Mouse (Mus musculus) lung, postnatal 4 days (tissue): ENCODE data around the gene Hsd3b1.
"Not testable (repeated sequence)": the region's sequence is repeated elsewhere in the genome, so short reads cannot be mapped to it uniquely, and the experiment has no call there.

Experiments
- DNase-seq, 2 experiments: peaks; one replicate each; pipeline ENCODE4 v3.0.0; 2021

Hsd3b1 gene

DNA sequence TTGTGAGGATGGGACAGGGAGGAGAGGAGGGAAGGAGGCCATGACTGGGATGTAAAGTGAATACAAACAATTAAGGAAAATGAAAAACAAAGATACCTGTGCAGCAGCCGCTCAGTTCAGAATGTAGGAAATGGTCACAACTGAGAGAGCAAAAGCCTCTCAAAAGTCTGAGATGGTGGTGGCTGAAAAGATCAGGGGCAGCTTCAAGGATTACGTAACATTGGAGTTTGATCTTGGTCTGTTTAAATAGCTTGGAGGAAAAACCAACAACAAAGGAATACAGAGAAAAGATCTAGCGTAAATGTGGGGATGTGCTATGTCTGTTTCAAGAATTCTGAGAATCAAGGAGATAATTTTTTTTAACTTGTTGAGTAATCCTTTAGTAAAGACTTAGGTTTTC lies at the start of gene Hsd3b1:
Gene Hsd3b1 (minus strand): TSS at position 219 of the 400 bp plus-strand sequence.
- no peak for DNase-seq

DNA sequence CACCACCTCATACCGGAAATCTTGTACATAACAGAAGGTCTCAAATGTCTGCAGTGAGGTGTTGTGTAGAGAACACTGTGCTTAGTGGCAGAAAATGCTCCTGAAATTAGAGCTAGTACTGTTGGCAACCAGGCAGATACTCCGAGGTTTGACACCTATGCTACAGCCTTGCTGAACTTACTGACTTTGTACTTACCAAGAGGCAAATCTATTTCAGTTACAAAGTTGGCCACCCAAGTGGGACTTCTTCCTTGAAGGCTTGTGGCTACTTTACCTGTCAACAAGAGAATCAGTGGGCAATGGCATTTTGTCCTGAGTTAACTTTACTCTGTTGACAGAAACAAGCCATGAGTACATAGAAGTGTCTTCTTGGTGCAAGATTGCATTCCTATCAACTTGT lies 38.0 kb upstream of the Hsd3b1 start:
- no peak for DNase-seq

GRCm38 (mm10) chr3:98895071-98895601 lies 35.5 kb upstream of the Hsd3b1 start:
- no peak for DNase-seq

GRCm38 (mm10) chr3:98893057-98893772 lies 33.6 kb upstream of the Hsd3b1 start, which contains the start of gene Hao2:
TSS of gene Hao2 (minus strand) at chr3:98893239.
- no peak for DNase-seq

DNA sequence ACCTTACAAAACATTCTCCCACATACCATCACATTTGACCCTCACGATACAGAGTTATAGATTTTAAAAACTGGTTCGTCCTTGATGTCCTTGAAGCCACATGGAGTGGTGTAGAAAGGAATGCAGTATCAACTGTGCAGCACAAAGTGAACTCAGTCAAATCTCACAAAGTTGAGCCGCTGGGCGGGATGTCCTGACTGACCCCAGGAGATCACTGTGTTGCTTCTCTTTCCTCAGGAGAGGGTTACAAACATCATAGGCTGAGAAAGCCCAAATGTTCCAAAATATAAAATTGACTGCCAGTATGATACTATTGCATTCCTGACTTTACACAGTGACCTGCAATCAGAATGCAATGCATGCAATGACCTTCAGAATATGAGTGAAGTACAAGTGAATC lies 30.8 kb upstream of the Hsd3b1 start:
- DNase-seq = no peak

DNA sequence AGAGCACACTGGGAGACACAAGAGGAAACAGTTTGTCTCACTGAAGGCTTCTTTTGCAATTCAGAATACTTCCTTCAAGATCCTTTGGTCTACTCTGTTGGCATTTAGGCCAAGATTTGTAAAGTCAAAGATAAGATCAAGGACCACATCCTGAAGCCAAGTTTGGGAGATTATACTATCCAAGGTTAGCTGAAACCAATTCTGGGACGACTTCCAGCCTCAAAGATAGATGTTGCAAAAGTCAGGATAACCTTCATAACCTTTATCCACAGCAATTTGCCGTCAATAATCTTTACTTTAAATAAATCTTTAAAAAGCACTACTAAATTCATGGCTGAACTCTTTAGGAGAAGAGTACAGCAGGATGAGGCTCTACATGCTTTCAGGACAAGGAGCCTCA lies 28.6 kb upstream of the Hsd3b1 start:
- DNase-seq = no peak

- DNase-seq = no peak
These were observed 21.2 kb upstream of the Hsd3b1 start for GRCm38 (mm10) chr3:98880831-98881230.

DNA sequence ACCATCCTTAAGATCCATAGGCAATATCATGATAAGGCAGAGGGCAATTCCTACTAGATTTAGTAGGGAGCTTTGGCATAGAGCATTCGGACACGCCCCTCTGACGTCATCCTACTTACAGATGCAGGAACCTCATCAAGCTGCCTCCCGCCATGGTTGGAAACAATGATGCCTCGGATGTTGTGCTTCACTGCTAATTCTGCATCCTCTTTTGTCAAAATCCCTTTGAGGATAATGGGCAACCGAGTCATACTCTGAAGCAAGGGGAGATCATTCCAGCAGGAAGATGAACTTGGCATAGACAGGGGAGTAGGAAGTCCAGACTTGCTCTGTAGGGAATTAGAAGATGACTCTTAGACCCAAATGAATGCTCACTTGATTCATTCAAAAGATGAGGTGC lies 20.6 kb upstream of the Hsd3b1 start:
- no peak for DNase-seq

DNA sequence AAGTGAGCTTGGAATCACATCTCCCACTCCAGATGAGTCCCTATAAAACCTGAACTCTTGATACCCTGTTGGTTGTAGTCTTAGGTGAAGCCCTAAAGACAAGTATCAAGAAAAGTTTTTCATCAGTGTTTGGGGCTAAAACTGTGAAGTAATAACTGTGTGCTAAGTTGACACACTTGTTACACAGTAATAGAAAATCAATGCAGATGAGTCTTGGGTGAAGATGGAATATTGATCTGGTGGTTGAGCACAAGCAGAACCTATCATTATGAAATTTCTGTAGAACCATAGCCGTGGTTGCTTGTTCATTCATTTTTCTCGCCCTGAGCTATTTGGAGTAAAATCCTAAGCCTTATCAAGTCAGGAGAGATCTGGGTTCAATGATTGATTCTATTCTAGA lies 8.6 kb upstream of the Hsd3b1 start:
- no peak for DNase-seq

GRCm38 (mm10) chr3:98862800-98863199 lies 3.2 kb upstream of the Hsd3b1 start:
- DNase-seq = no peak

- no peak for DNase-seq
These were observed 1.5 kb downstream of the Hsd3b1 start for GRCm38 (mm10) chr3:98858051-98858450.

GRCm38 (mm10) chr3:98856892-98857291 lies 2.7 kb downstream of the Hsd3b1 start:
- no peak for DNase-seq

DNA sequence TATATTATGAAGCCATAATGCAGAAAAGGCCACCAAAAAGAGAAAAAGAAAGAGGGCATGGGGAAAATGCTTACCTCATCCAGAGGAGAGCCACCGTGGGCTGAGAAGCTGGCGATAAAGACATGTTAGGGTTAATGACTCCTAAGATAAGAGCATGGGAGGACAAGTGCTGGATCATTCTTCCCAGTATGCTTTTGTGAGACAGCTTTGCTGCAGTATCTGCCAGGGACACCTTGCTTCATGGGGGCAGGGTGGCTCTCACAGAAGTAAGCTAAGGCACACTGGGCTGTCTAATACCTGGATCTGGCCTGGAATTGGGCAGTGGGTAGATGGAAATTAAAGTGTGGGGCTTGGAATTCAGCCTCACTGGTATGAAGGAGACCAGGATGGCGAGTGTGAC lies 4.4 kb downstream of the Hsd3b1 start:
- DNase-seq = no peak

GRCm38 (mm10) chr3:98853685-98854084 lies 5.9 kb downstream of the Hsd3b1 start:
- no peak for DNase-seq

DNA sequence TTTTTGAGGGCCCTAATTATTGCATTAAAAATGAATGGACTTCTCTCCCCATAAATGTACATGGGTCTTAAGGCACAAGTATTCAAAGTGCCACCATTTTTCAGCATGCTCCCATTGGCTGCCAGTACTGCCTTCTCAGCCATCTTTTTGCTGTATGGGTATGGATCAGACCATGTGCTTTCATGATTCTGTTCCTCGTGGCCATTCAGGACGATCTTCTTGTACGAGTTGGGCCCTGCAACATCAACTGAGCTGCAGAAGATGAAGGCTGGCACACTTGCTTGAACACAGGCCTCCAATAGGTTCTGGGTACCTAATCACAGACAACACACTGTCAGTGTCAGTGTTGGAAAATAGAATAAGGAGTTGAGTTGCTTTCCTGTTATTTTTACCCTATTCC lies 6.5 kb downstream of the Hsd3b1 start:
- DNase-seq = no peak

GRCm38 (mm10) chr3:98852631-98853030 lies 7.0 kb downstream of the Hsd3b1 start:
- no peak for DNase-seq

GRCm38 (mm10) chr3:98851853-98852252 lies 7.7 kb downstream of the Hsd3b1 start:
- no peak for DNase-seq

- no peak for DNase-seq
These were observed 9.3 kb downstream of the Hsd3b1 start for GRCm38 (mm10) chr3:98850262-98850661.

GRCm38 (mm10) chr3:98848898-98849297 lies 10.7 kb downstream of the Hsd3b1 start:
- DNase-seq = no peak

GRCm38 (mm10) chr3:98814101-98814670 lies 45.4 kb downstream of the Hsd3b1 start, which contains the start of gene Hsd3b6:
TSS of gene Hsd3b6 (minus strand) at chr3:98814443.
- no peak for DNase-seq

GRCm38 (mm10) chr3:98812653-98813052 lies 46.9 kb downstream of the Hsd3b1 start:
- DNase-seq = not testable (repeated sequence)

- DNase-seq = not testable (repeated sequence)
These were observed 54.6 kb downstream of the Hsd3b1 start for GRCm38 (mm10) chr3:98805032-98805431.
